Mouse (Mus musculus): Measurements from ENCODE around the gene Aspg. TPM values are rescaled to one million over a fixed set of nuclear protein-coding genes. Genes with fewer than 3 reads are reported as not detected.

The Aspg gene
- total RNA-seq, 2 experiments from 2014 or later: 2.4 to 4.5 TPM

Small RNAs within 50 kb of the gene (microRNA-seq; reads per million reads assigned to microRNA genes)
- gene Mir203 (91.1 reads per million, percentile 55 among the genes with 10 or more reads in this experiment), gene Mir3073a (not detected), gene Mir3073b (not detected)

Other genes with a start within 250 kb of the Aspg start
- 10 to 100 TPM; 60.8 to 65.6 TPM for gene Ppp1r13b, start 198.6 kb upstream of the Aspg start, total RNA-seq (2021)
- gene Atp5mpl, start 139.7 kb upstream of the Aspg start, total RNA-seq (2021): 100 to 1,000 TPM; 339 to 346 TPM
- under 1 TPM in 1 of 2 experiments, not detected in 1; 0.39 TPM for gene Tdrd9, start 135.1 kb upstream of the Aspg start, total RNA-seq (2021)
- gene Rd3l, start 125.4 kb upstream of the Aspg start, total RNA-seq (2021): under 1 TPM in 1 of 2 experiments, not detected in 1; 0.32 TPM
- gene Kif26a, start 39.5 kb downstream of the Aspg start, total RNA-seq (2021): 1 to 10 TPM; 5.1 to 5.3 TPM